In the genomic region with DNA sequence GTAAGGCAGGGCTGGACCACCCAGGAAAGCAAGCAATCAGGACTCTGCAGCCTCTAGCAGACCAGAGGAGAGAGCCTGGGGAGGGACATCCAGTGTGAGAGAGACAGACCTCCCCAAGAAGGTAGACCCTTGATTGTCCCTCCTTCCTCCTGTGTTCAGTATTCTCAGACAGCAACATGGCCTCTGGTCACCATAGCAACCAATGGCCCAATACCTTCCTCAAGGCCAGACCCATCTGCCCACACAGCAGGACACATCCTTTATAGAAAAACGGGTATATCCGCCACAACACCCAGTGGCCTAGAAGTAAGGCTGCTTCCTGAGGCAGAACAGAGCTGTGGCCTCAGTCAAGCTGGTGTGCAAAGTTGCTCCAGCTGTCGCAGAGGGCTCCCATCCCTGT, we compare ENCODE assay signal across 13 mouse cellular contexts. TPM values are rescaled to one million over a fixed set of nuclear protein-coding genes. Genes with fewer than 3 reads are reported as not detected.
DNase-seq lines count a peak whose midpoint lies in the region; ATAC-seq and TF ChIP-seq lines count a peak whose summit lies in the region.
"Had no signal": no experiment of that assay in that cellular context is flagged by ENCODE, and none has a peak within 500 bp of the region (broad histone marks: within the 10 kb centered on the region; RNA-seq: fewer than 3 reads in every experiment).

No protein-coding gene starts in this region.

- H3K9me3 ChIP-seq in hindbrain, embryonic 12.5 days (replicated peaks), result no peaks in the 10 kb centered on the region
- no peaks in the 10 kb centered on the region for H3K9me3 ChIP-seq in midbrain, postnatal 0 days (ENCODE audit: low read length)
- H3K9me3 ChIP-seq in kidney, embryonic 16.5 days (ENCODE audit: low read length), result no peaks in the 10 kb centered on the region
- H3K9me3 ChIP-seq in heart, embryonic 10.5 days, result no peaks in the 10 kb centered on the region
- H3K9me3 ChIP-seq: limb, embryonic 12.5 days; stomach, embryonic 15.5 days had no signal

- TF ChIP-seq POLR2A in cerebellum, adult 2 months (IDR thresholded peaks at IDR 0.05; ENCODE audit: borderline replicate concordance, insufficient read depth, low read length), result no peak

- no peak overlapping the region for H3K9ac ChIP-seq in hindbrain, embryonic 12.5 days
- H3K9ac ChIP-seq in midbrain, postnatal 0 days (replicated peaks; ENCODE audit: low read length, poor library complexity, severe bottlenecking), result no peak overlapping the region
- no peak overlapping the region for H3K9ac ChIP-seq in kidney, embryonic 16.5 days (replicated peaks; ENCODE audit: low read length)
- H3K9ac ChIP-seq: limb, embryonic 12.5 days; lung, embryonic 14.5 days; stomach, embryonic 15.5 days had no signal

- 21% methylated on average over 3 of the region's 3 CpGs for WGBS in cerebellum, adult 2 months
- 31% methylated on average over 3 of the region's 3 CpGs for WGBS in hindbrain, embryonic 12.5 days
- 23% methylated on average over 3 of the region's 3 CpGs for WGBS in midbrain, postnatal 0 days
- 58% methylated on average over 3 of the region's 3 CpGs for WGBS in kidney, embryonic 16.5 days
- WGBS in heart, embryonic 10.5 days, result 57% methylated on average over 3 of the region's 3 CpGs

- TF ChIP-seq CTCF in gastrocnemius, adult 2 months (IDR thresholded peaks at IDR 0.05), result no peak
- no peak for TF ChIP-seq CTCF in cerebellum, adult 2 months (IDR thresholded peaks at IDR 0.05; ENCODE audit: borderline replicate concordance, insufficient read depth, low read depth, low read length)
- TF ChIP-seq CTCF in midbrain, postnatal 0 days (IDR thresholded peaks at IDR 0.05), result no peak

- H3K36me3 ChIP-seq in hindbrain, embryonic 12.5 days, result no peaks in the 10 kb centered on the region
- H3K36me3 ChIP-seq in midbrain, postnatal 0 days (ENCODE audit: insufficient read depth, low read length), result no peaks in the 10 kb centered on the region
- H3K36me3 ChIP-seq in kidney, embryonic 16.5 days (ENCODE audit: insufficient read depth, low read length), result no peaks in the 10 kb centered on the region
- H3K36me3 ChIP-seq in heart, embryonic 10.5 days, result no peaks in the 10 kb centered on the region
- H3K36me3 ChIP-seq: limb, embryonic 12.5 days; stomach, embryonic 15.5 days had no signal

- no peak overlapping the region for H3K4me2 ChIP-seq in hindbrain, embryonic 12.5 days (replicated peaks)
- no peak overlapping the region for H3K4me2 ChIP-seq in midbrain, postnatal 0 days (ENCODE audit: low read depth, low read length, poor library complexity, severe bottlenecking)
- H3K4me2 ChIP-seq in kidney, embryonic 16.5 days (replicated peaks; ENCODE audit: low read depth, low read length), result no peak overlapping the region
- H3K4me2 ChIP-seq: limb, embryonic 12.5 days; lung, embryonic 14.5 days; stomach, embryonic 15.5 days had no signal

- H3K4me1 ChIP-seq in cerebellum, adult 2 months (ENCODE audit: control insufficient read depth, insufficient read depth, low read length), result peaks cover 60% of the 10 kb centered on the region
- peaks cover 24% of the 10 kb centered on the region for H3K4me1 ChIP-seq in hindbrain, embryonic 12.5 days
- peaks cover 13% of the 10 kb centered on the region; the same call in 1 of the 2 replicates for H3K4me1 ChIP-seq in midbrain, postnatal 0 days (ENCODE audit: insufficient read depth, low read length)
- peaks cover 9% of the 10 kb centered on the region; the same call in 1 of the 2 replicates for H3K4me1 ChIP-seq in kidney, embryonic 16.5 days (ENCODE audit: insufficient read depth, low read length)
- peaks cover 18% of the 10 kb centered on the region; the same call in 1 of the 2 replicates for H3K4me1 ChIP-seq in heart, embryonic 10.5 days
- H3K4me1 ChIP-seq: stomach, embryonic 15.5 days had no signal

- intact Hi-C loops in gastrocnemius, adult 2 months (cut with DNase I), result loop anchor here (2.0 kb wide), 1 partner anchor 19 kb away; no protein-coding TSS in a partner anchor
- intact Hi-C loops in heart, postnatal 14 days (cut with DNase I), result no loop called here

- H3K27ac ChIP-seq in gastrocnemius, adult 2 months, result peak overlapping the region; percentile 87; the same call in 1 of the 2 replicates
- H3K27ac ChIP-seq in cerebellum, adult 2 months (ENCODE audit: insufficient read depth, low read length), result peak overlapping the region; percentile 65
- H3K27ac ChIP-seq in hindbrain, embryonic 12.5 days, result no peak overlapping the region; the same call in 1 of the 2 replicates
- 0 out of 2 replicates have a peak overlapping the region, but pooled peaks have one; percentile 55 for H3K27ac ChIP-seq in midbrain, postnatal 0 days (ENCODE audit: low read depth, low read length)
- H3K27ac ChIP-seq in kidney, embryonic 16.5 days (ENCODE audit: low read length), result no peak overlapping the region
- H3K27ac ChIP-seq in heart, embryonic 10.5 days, result no peak overlapping the region
- H3K27ac ChIP-seq: limb, embryonic 12.5 days; stomach, embryonic 15.5 days had no signal

- ATAC-seq in hindbrain, embryonic 12.5 days (ENCODE audit: low FRiP score), result peak; percentile 35; the same call in 1 of the 2 replicates
- ATAC-seq in midbrain, postnatal 0 days (ENCODE audit: low FRiP score), result no peak
- no peak for ATAC-seq in kidney, embryonic 16.5 days (ENCODE audit: low FRiP score, low TSS enrichment)
- ATAC-seq: inflammation-experienced regulatory T-cells, adult 6 months had no signal

- no peak for DNase-seq in gastrocnemius, adult 2 months
- DNase-seq in gastrocnemius, postnatal 25 days, result no peak
- DNase-seq in cerebellum, adult 2 months, result peak; percentile 68 to 78
- DNase-seq in midbrain, postnatal 0 days (ENCODE audit: low spot score), result peak; percentile 86
- DNase-seq in heart, postnatal 14 days, result no peak
- DNase-seq in heart, embryonic 10.5 days (ENCODE audit: low spot score), result no peak
- DNase-seq: lung, embryonic 14.5 days had no signal

- no peak overlapping the region for H3K4me3 ChIP-seq in gastrocnemius, adult 2 months
- no peak overlapping the region for H3K4me3 ChIP-seq in cerebellum, adult 2 months (replicated peaks; ENCODE audit: insufficient read depth, low read depth, low read length)
- no peak overlapping the region for H3K4me3 ChIP-seq in hindbrain, embryonic 12.5 days
- no peak overlapping the region for H3K4me3 ChIP-seq in midbrain, postnatal 0 days (ENCODE audit: low read depth, low read length)
- H3K4me3 ChIP-seq in kidney, embryonic 16.5 days (ENCODE audit: low read length), result no peak overlapping the region
- no peak overlapping the region for H3K4me3 ChIP-seq in heart, embryonic 10.5 days
- H3K4me3 ChIP-seq: limb, embryonic 12.5 days; myocyte; stomach, embryonic 15.5 days had no signal

- no peaks in the 10 kb centered on the region for H3K27me3 ChIP-seq in cerebellum, adult 2 months (ENCODE audit: control insufficient read depth, insufficient read depth, low read length)
- H3K27me3 ChIP-seq in hindbrain, embryonic 12.5 days, result no peaks in the 10 kb centered on the region
- H3K27me3 ChIP-seq in midbrain, postnatal 0 days (ENCODE audit: insufficient read depth, low read length), result no peaks in the 10 kb centered on the region
- no peaks in the 10 kb centered on the region for H3K27me3 ChIP-seq in kidney, embryonic 16.5 days (ENCODE audit: insufficient read depth, low read length)
- H3K27me3 ChIP-seq in heart, embryonic 10.5 days (ENCODE audit: insufficient read depth, poor library complexity, severe bottlenecking), result peaks cover 13% of the 10 kb centered on the region
- H3K27me3 ChIP-seq: limb, embryonic 12.5 days; stomach, embryonic 15.5 days had no signal

RNA-seq across cellular contexts. Expression of a gene that starts 23.9 kb away (rescaled TPM):
- not detected for total RNA-seq in gastrocnemius, adult 2 months (2021)
- under 1 TPM in 1 of 2 experiments, not detected in 1; 0.13 TPM for total RNA-seq in gastrocnemius, postnatal 25 days (2021)
- 121 and 129 TPM in 2 replicates for polyA plus RNA-seq in cerebellum, adult 2 months (2012; rRNA removed)
- polyA plus RNA-seq in hindbrain, embryonic 12.5 days (2016; fragmentation: Nextera tagmentation; extraction: Ambion mirVana), result 13.4 and 14.4 TPM in 2 replicates
- 56.3 and 58.8 TPM in 2 replicates for total RNA-seq in midbrain, postnatal 0 days (2014; rRNA removed)
- 17.7 and 20.5 TPM in 2 replicates for polyA plus RNA-seq in midbrain, postnatal 0 days (2015; fragmentation: Nextera tagmentation; extraction: Ambion mirVana)
- 0.17 and 0.69 TPM in 2 replicates for polyA plus RNA-seq in kidney, embryonic 16.5 days (2015; fragmentation: Nextera tagmentation; extraction: Ambion mirVana)
- total RNA-seq in heart, postnatal 14 days (2021), result 1 to 10 TPM in 1 of 2 experiments, under 1 TPM in 1; 0.63 to 1.6 TPM
- 0.22 and 0.57 TPM in 2 replicates for polyA plus RNA-seq in heart, embryonic 10.5 days (2016; fragmentation: Nextera tagmentation; extraction: Ambion mirVana)
- polyA plus RNA-seq: inflammation-experienced regulatory T-cells, adult 6 months had no signal

RNA-seq across cellular contexts. Expression of a gene that starts 34.1 kb away (rescaled TPM):
- total RNA-seq in gastrocnemius, adult 2 months (2021), result 10 to 100 TPM; 32.6 to 48.1 TPM
- 10 to 100 TPM; 27.7 to 32.1 TPM for total RNA-seq in gastrocnemius, postnatal 25 days (2021)
- 10.5 and 11.7 TPM in 2 replicates for polyA plus RNA-seq in cerebellum, adult 2 months (2012; rRNA removed)
- 3.9 and 5.0 TPM in 2 replicates for polyA plus RNA-seq in hindbrain, embryonic 12.5 days (2016; fragmentation: Nextera tagmentation; extraction: Ambion mirVana)
- 2.3 and 3.2 TPM in 2 replicates for total RNA-seq in midbrain, postnatal 0 days (2014; rRNA removed)
- polyA plus RNA-seq in midbrain, postnatal 0 days (2015; fragmentation: Nextera tagmentation; extraction: Ambion mirVana), result 1.3 and 2.2 TPM in 2 replicates
- 9.4 and 11.3 TPM in 2 replicates for polyA plus RNA-seq in kidney, embryonic 16.5 days (2015; fragmentation: Nextera tagmentation; extraction: Ambion mirVana)
- 10 to 100 TPM; 29.5 to 31.4 TPM for total RNA-seq in heart, postnatal 14 days (2021)
- polyA plus RNA-seq in heart, embryonic 10.5 days (2016; fragmentation: Nextera tagmentation; extraction: Ambion mirVana), result 7.1 and 10.1 TPM in 2 replicates

RNA-seq across cellular contexts. Expression of a gene that starts 40.2 kb away (rescaled TPM):
- total RNA-seq in gastrocnemius, adult 2 months (2021), result 100 to 1,000 TPM in 1 of 2 experiments, 10 to 100 TPM in 1; 25.7 to 113 TPM
- 100 to 1,000 TPM in 1 of 2 experiments, 1 to 10 TPM in 1; 2.3 to 100 TPM for total RNA-seq in gastrocnemius, postnatal 25 days (2021)
- 4.1 and 4.3 TPM in 2 replicates for polyA plus RNA-seq in cerebellum, adult 2 months (2012; rRNA removed)
- polyA plus RNA-seq in hindbrain, embryonic 12.5 days (2016; fragmentation: Nextera tagmentation; extraction: Ambion mirVana), result 6.8 and 8.0 TPM in 2 replicates
- total RNA-seq in midbrain, postnatal 0 days (2014; rRNA removed), result 2.4 and 6.0 TPM in 2 replicates
- 6.5 and 6.7 TPM in 2 replicates for polyA plus RNA-seq in midbrain, postnatal 0 days (2015; fragmentation: Nextera tagmentation; extraction: Ambion mirVana)
- 19.5 and 19.9 TPM in 2 replicates for polyA plus RNA-seq in kidney, embryonic 16.5 days (2015; fragmentation: Nextera tagmentation; extraction: Ambion mirVana)
- total RNA-seq in heart, postnatal 14 days (2021), result 100 to 1,000 TPM; 232 TPM
- polyA plus RNA-seq in heart, embryonic 10.5 days (2016; fragmentation: Nextera tagmentation; extraction: Ambion mirVana), result 9.4 and 13.2 TPM in 2 replicates

Comparison
In these comparisons a context has a peak if more than half of its experiments do, and no peak if none do; other contexts are left out.
1. DNase-seq: peak in cerebellum, adult 2 months (2 of 2) and midbrain, postnatal 0 days (single experiment); none in gastrocnemius, adult 2 months (single experiment), gastrocnemius, postnatal 25 days (single experiment), heart, postnatal 14 days (0 of 2) and heart, embryonic 10.5 days (single experiment).
2. H3K27ac ChIP-seq: peak in gastrocnemius, adult 2 months (single experiment), cerebellum, adult 2 months (single experiment) and midbrain, postnatal 0 days (single experiment); none in hindbrain, embryonic 12.5 days (single experiment), kidney, embryonic 16.5 days (single experiment) and heart, embryonic 10.5 days (single experiment).